Mouse (Mus musculus) spleen, adult 2 months (tissue): ENCODE measurements at regions not wholly inside any gene's neighbourhood (a gene's known extent, or its start where the extent isn't known, plus 50 kb on each side); places are given as distances from the start of the nearest gene placed in this dataset.

Experiments used
- DNase-seq, 2 experiments: peaks; one replicate each; pipeline versions ENCODE4 v3.0.0 to v3.0.0-alpha.2; 2012 to 2021; ENCODE audit warnings: low spot score in 2 of 2, low read depth in 1 of 2
- H3K27ac ChIP-seq: fragments of 200-500 bp; 2 replicates; pipeline ENCODE4 v1.5.1; 2012; ENCODE audit warnings: low read length, inconsistent platforms; ENCODE audit not compliant: insufficient read depth
- H3K27me3 ChIP-seq: fragments of 200-500 bp; 2 replicates; pipeline ENCODE4 v1.6.1; 2012; ENCODE audit warnings: mild to moderate bottlenecking, moderate library complexity, low read length, inconsistent platforms; ENCODE audit not compliant: control insufficient read depth, insufficient read depth
- H3K36me3 ChIP-seq: fragments of 200-500 bp; 2 replicates; pipeline ENCODE4 v1.6.1; 2012; ENCODE audit warnings: mild to moderate bottlenecking, low read length, inconsistent platforms; ENCODE audit not compliant: control insufficient read depth, insufficient read depth
- H3K4me1 ChIP-seq: fragments of 200-500 bp; 2 replicates; pipeline ENCODE4 v1.6.1; 2011; ENCODE audit warnings: inconsistent platforms; ENCODE audit not compliant: control insufficient read depth, insufficient read depth, insufficient read length
- H3K4me3 ChIP-seq: fragments of 200-500 bp; 2 replicates; pipeline ENCODE4 v1.5.1; 2011; ENCODE audit warnings: mild to moderate bottlenecking, inconsistent platforms; ENCODE audit not compliant: insufficient read depth, insufficient read length; ENCODE audit errors: extremely low read depth
- CTCF ChIP-seq: fragments of 200-500 bp; IDR thresholded peaks from 2 replicates; pipeline ENCODE4 v1.5.1; 2011; ENCODE audit warnings: mild to moderate bottlenecking, inconsistent platforms; ENCODE audit not compliant: insufficient read depth, insufficient read length, insufficient replicate concordance; ENCODE audit errors: extremely low read depth
- POLR2A ChIP-seq: fragments of 200-500 bp; IDR thresholded peaks from 2 replicates; pipeline ENCODE4 v1.6.1; 2011; ENCODE audit warnings: low read depth, low read length, inconsistent platforms
- WGBS: fragments of 180-500 bp; shearing (Covaris S2); methylation state at CpG from one replicate; pipeline ENCODE4 v1.1.7; 2018; 5-methylcytosine and 5-hydroxymethylcytosine counted together

- TF ChIP-seq CTCF (no peak), POLR2A (no peak)
- H3K36me3 ChIP-seq, result no peaks in the 10 kb centered on the region
- 67% methylated on average over 6 of the region's 6 CpGs for WGBS
- DNase-seq, result no peak
- H3K4me3 ChIP-seq, result no peak overlapping the region
- H3K27ac ChIP-seq, result no peak overlapping the region
- no peaks in the 10 kb centered on the region; the same call in 1 of the 2 replicates for H3K27me3 ChIP-seq
- peaks cover 3% of the 10 kb centered on the region; the same call in 1 of the 2 replicates for H3K4me1 ChIP-seq
Measured at GRCm38 (mm10) chr5:112155051-112155450, 97.3 kb downstream of the Cryba4 start.

GRCm38 (mm10) chr5:112156005-112156404 lies 96.3 kb downstream of the Cryba4 start:
- no peak for DNase-seq
- no peak for TF ChIP-seq POLR2A
- no peak for TF ChIP-seq CTCF
- Histone ChIP-seq H3K4me3 (no peak overlapping the region), H3K27ac (no peak overlapping the region), H3K27me3 (no peaks in the 10 kb centered on the region; the same call in 1 of the 2 replicates), H3K4me1 (peaks cover 3% of the 10 kb centered on the region; the same call in 1 of the 2 replicates), H3K36me3 (no peaks in the 10 kb centered on the region)
- WGBS, result 76% methylated on average over 1 of the region's 1 CpGs

- Histone ChIP-seq H3K27ac (no peak overlapping the region), H3K4me1 (no peaks in the 10 kb centered on the region), H3K4me3 (no peak overlapping the region), H3K27me3 (no peaks in the 10 kb centered on the region), H3K36me3 (no peaks in the 10 kb centered on the region)
- WGBS, result 91% methylated on average over 11 of the region's 11 CpGs
- no peak for DNase-seq
- no peak for TF ChIP-seq POLR2A
- no peak for TF ChIP-seq CTCF
Measured at GRCm38 (mm10) chr5:112166410-112167175, 85.7 kb downstream of the Cryba4 start.

- Histone ChIP-seq H3K36me3 (no peaks in the 10 kb centered on the region), H3K4me3 (no peak overlapping the region), H3K27ac (no peak overlapping the region), H3K27me3 (no peaks in the 10 kb centered on the region), H3K4me1 (no peaks in the 10 kb centered on the region)
- no peak for DNase-seq
- WGBS, result 84% methylated on average over 10 of the region's 10 CpGs
- no peak for TF ChIP-seq CTCF
- no peak for TF ChIP-seq POLR2A
Measured at GRCm38 (mm10) chr5:112167790-112168189, 84.5 kb downstream of the Cryba4 start.

- Histone ChIP-seq H3K27me3 (no peaks in the 10 kb centered on the region), H3K4me1 (no peaks in the 10 kb centered on the region)
Measured at GRCm38 (mm10) chr5:112171325-112171724, 81.0 kb downstream of the Cryba4 start.

GRCm38 (mm10) chr5:112179213-112180057 lies 72.9 kb downstream of the Cryba4 start:
- H3K4me1 ChIP-seq, result no peaks in the 10 kb centered on the region
- no peak overlapping the region for H3K27ac ChIP-seq
- WGBS, result 5% methylated on average over 25 of the region's 25 CpGs
- no peaks in the 10 kb centered on the region for H3K27me3 ChIP-seq
- TF ChIP-seq CTCF (no peak), POLR2A (no peak)
- H3K4me3 ChIP-seq, result peak overlapping the region; percentile 16; the same call in 1 of the 2 replicates
- peak in 1 of 2 experiments; percentile 10 for DNase-seq
- H3K36me3 ChIP-seq, result no peaks in the 10 kb centered on the region

More at GRCm38 (mm10) chr5:112171325-112171724, 81.0 kb downstream of the Cryba4 start:
- Histone ChIP-seq H3K27ac (no peak overlapping the region), H3K4me3 (no peak overlapping the region), H3K36me3 (no peaks in the 10 kb centered on the region)
- DNase-seq, result no peak
- WGBS, result 62% methylated on average over 2 of the region's 2 CpGs
- TF ChIP-seq POLR2A, result no peak
- no peak for TF ChIP-seq CTCF

- TF ChIP-seq POLR2A (no peak), CTCF (peak; percentile 26; the same call in 1 of the 2 replicates)
- no peaks in the 10 kb centered on the region for H3K27me3 ChIP-seq
- 49% methylated on average over 8 of the region's 8 CpGs for WGBS
- no peak for DNase-seq
- no peaks in the 10 kb centered on the region for H3K36me3 ChIP-seq
- no peak overlapping the region for H3K4me3 ChIP-seq
- H3K4me1 ChIP-seq, result no peaks in the 10 kb centered on the region
- no peak overlapping the region for H3K27ac ChIP-seq
Measured at GRCm38 (mm10) chr5:112182775-112183174, 69.5 kb downstream of the Cryba4 start.
